Mouse (Mus musculus): ENCODE data around the gene Kcmf1.

GRCm38 (mm10) chr6:72802119-72802518 lies 97.7 kb downstream of the Kcmf1 start:
- TF ChIP-seq CTCF (IDR thresholded peaks at IDR 0.05) (no peak), POLR2A (IDR thresholded peaks at IDR 0.05; ENCODE audit: insufficient read depth, low read depth, low read length) (no peak)

All from heart, adult 2 months (tissue).